Mouse (Mus musculus) embryonic facial prominence, embryonic 14.5 days (tissue): ENCODE results near the gene Sv2a. TPM values are rescaled to one million over a fixed set of nuclear protein-coding genes. Genes with fewer than 3 reads are reported as not detected.

ENCODE experiments used
- ATAC-seq: fragments of 200-750 bp; cut with Nextera tagmentation; 2 replicates; pipeline ENCODE4 v1.8.0; 2017; ENCODE audit warnings: low read depth, moderate number of reproducible peaks, moderate TSS enrichment
- DNase-seq: peaks from one replicate; pipeline ENCODE4 v3.0.0-alpha.2; 2015; ENCODE audit warnings: low spot score
- H3K27ac ChIP-seq: fragments of 300-500 bp; sonication (generic); replicated peaks from 2 replicates; pipeline ENCODE4 v1.5.1; 2014; ENCODE audit warnings: low read depth, mild to moderate bottlenecking, low read length, moderate library complexity
- H3K27me3 ChIP-seq: fragments of 300-500 bp; sonication (generic); replicated peaks from 2 replicates; pipeline ENCODE4 v1.6.1; 2014; ENCODE audit warnings: low read length; ENCODE audit not compliant: control insufficient read depth, insufficient read depth
- H3K36me3 ChIP-seq: fragments of 300-500 bp; sonication (generic); 2 replicates; pipeline ENCODE4 v1.6.1; 2014; ENCODE audit warnings: low read length, mixed read lengths; ENCODE audit not compliant: control insufficient read depth, insufficient read depth
- H3K4me1 ChIP-seq: fragments of 300-500 bp; sonication (generic); 2 replicates; pipeline ENCODE4 v1.6.1; 2014; ENCODE audit warnings: antibody characterized with exemption, low read length; ENCODE audit not compliant: control insufficient read depth, insufficient read depth
- H3K4me2 ChIP-seq: fragments of 300-500 bp; sonication (generic); 2 replicates; pipeline ENCODE4 v1.6.1; 2014; ENCODE audit warnings: low read depth, mild to moderate bottlenecking, low read length, moderate library complexity, mixed read lengths
- H3K4me3 ChIP-seq: fragments of 300-500 bp; sonication (generic); 2 replicates; pipeline ENCODE4 v1.5.1; 2014; ENCODE audit warnings: low read depth, mild to moderate bottlenecking, low read length
- H3K9ac ChIP-seq: fragments of 300-500 bp; sonication (generic); 2 replicates; pipeline ENCODE4 v1.6.1; 2014; ENCODE audit warnings: low read depth, mild to moderate bottlenecking, low read length, moderate library complexity, mixed read lengths
- H3K9me3 ChIP-seq: fragments of 300-500 bp; sonication (generic); 2 replicates; pipeline ENCODE4 v1.6.1; 2016; ENCODE audit warnings: low read length; ENCODE audit not compliant: control insufficient read depth
- WGBS: fragments of 180-500 bp; shearing (Covaris S2); extraction: QIAGEN DNeasy Blood & Tissue Kit; methylation state at CpG from one replicate; pipeline ENCODE4 v1.1.7; 2014; 5-methylcytosine and 5-hydroxymethylcytosine counted together
- microRNA-seq: library from miRNA; unstranded; fragments of <30 nt; microRNA quantifications from one replicate; pipeline ENCODE4, GENCODE M21; 2016; ENCODE audit warnings: borderline number of aligned reads
- polyA plus RNA-seq: library from polyadenylated mRNA; unstranded; fragments of >200 nt; fragmentation: Nextera tagmentation; extraction: Ambion mirVana; gene quantifications from 2 replicates; pipeline ENCODE4 v1.2.1, GENCODE M21; 2014

The Sv2a gene
- polyA plus RNA-seq, 1 experiment from 2014 or later, result 4.4 TPM

DNA sequence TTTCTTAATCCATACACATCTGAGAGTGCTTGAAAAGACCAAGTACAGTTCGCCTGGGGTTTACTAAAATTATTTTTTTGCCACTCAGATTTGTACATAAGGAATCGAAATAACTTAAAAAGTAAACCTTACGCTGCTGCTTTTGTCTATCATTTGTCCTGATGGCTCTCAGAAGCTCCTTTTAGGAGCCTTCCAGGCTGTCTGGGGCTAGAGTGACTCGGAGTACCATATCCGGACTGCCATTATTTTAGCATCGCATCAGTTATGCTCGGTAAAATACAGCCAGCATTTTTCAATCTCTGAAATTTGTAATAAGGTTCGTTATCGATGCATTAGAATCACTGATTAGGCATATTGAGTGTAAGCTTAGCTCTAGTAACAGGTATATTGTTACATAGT, 59.8 kb downstream of the Sv2a start:
- DNase-seq, result no peak
- Histone ChIP-seq H3K27ac (peak overlapping the region; percentile 95), H3K9me3 (no peaks in the 10 kb centered on the region), H3K27me3 (no peaks in the 10 kb centered on the region), H3K4me3 (peak overlapping the region; percentile 29), H3K4me2 (peak overlapping the region; percentile 52), H3K36me3 (no peaks in the 10 kb centered on the region), H3K4me1 (peaks cover 29% of the 10 kb centered on the region), H3K9ac (peak overlapping the region; percentile 62)
- WGBS, result 78% methylated on average over 9 of the region's 9 CpGs
- no peak for ATAC-seq

DNA sequence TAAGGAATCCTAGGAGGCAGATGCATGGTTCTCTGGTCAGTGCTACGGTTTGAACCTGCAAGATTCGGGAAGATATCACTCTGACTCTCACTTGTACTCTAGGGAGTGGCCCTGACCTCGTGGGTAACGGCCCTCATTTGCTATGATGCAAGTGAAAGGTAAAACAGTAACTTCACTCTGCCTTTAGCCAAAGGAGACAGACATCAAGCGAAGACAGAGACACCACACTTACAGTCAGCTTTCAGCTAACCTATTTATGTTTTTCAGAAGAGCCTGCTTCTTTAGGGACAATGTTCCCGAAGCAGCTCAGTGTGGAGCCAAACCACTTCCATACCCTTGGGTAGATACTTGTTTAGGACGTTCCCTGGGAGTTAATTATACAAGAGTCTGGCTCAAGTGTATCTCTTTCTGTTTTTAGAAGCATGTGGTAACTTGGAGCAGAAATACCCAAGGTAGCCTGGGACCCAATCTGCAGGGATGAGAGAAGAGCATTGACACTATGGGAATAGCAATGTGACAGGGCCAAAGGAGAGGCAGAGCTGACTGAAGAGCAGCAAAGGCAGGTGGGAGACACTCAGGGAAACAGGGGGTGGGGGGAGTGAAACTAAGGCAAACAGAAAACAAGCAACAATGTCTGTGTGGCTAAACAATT, 63.1 kb downstream of the Sv2a start:
- peak overlapping the region; percentile 74 for H3K4me2 ChIP-seq
- peak overlapping the region; percentile 98 for H3K27ac ChIP-seq
- H3K36me3 ChIP-seq, result no peaks in the 10 kb centered on the region
- no peak for ATAC-seq
- H3K9me3 ChIP-seq, result no peaks in the 10 kb centered on the region
- peak overlapping the region; percentile 54; the same call in 1 of the 2 replicates for H3K4me3 ChIP-seq
- peaks cover 21% of the 10 kb centered on the region for H3K4me1 ChIP-seq
- DNase-seq, result no peak
- peak overlapping the region; percentile 82 for H3K9ac ChIP-seq
- WGBS, result 78% methylated on average over 7 of the region's 7 CpGs
- H3K27me3 ChIP-seq, result no peaks in the 10 kb centered on the region

Small RNA genes within 50 kb of the gene (microRNA-seq; reads per million reads assigned to microRNA genes)
- gene Gm44492 (not detected), gene Gm47311 (not detected)

Other genes with a start within 250 kb of the Sv2a start
- 40.5 and 43.2 TPM in 2 replicates for gene Plekho1, start 185.2 kb upstream of the Sv2a start, polyA plus RNA-seq
- 24.4 and 25.7 TPM in 2 replicates for gene Vps45, start 122.7 kb upstream of the Sv2a start, polyA plus RNA-seq
- 17.6 and 20.0 TPM in 2 replicates for gene Otud7b, start 76.6 kb upstream of the Sv2a start, polyA plus RNA-seq
- 19.7 and 24.6 TPM in 2 replicates for gene Mtmr11, start 19.1 kb upstream of the Sv2a start, polyA plus RNA-seq
- 152 and 158 TPM in 2 replicates for gene Sf3b4, start 8.8 kb upstream of the Sv2a start, polyA plus RNA-seq
- gene Bola1, start 38.6 kb downstream of the Sv2a start, polyA plus RNA-seq, result 47.5 and 55.7 TPM in 2 replicates
- 0.72 and 0.78 TPM in 2 replicates for gene Hist2h2ab, start 38.7 kb downstream of the Sv2a start, polyA plus RNA-seq
- gene Hist2h2ac, start 39.7 kb downstream of the Sv2a start, polyA plus RNA-seq, result 8.4 and 10.0 TPM in 2 replicates
- 7.8 and 8.8 TPM in 2 replicates for gene Hist2h2be, start 40.0 kb downstream of the Sv2a start, polyA plus RNA-seq
- 5.2 and 5.3 TPM in 2 replicates for gene Hist2h3c2, start 58.0 kb downstream of the Sv2a start, polyA plus RNA-seq
- gene Hist2h2aa2, start 59.1 kb downstream of the Sv2a start, polyA plus RNA-seq, result 46.9 and 57.6 TPM in 2 replicates
- 19.8 and 22.0 TPM in 2 replicates for gene Hist2h2aa1, start 64.3 kb downstream of the Sv2a start, polyA plus RNA-seq
- 0.48 TPM in 1 of 2 replicates, not detected in the other for gene Hist2h3c1, start 65.5 kb downstream of the Sv2a start, polyA plus RNA-seq
- gene Hist2h4, start 82.2 kb downstream of the Sv2a start, polyA plus RNA-seq, result 6.9 TPM in 2 replicates
- gene Hist2h3b, start 87.5 kb downstream of the Sv2a start, polyA plus RNA-seq, result 44.3 and 57.8 TPM in 2 replicates
- gene Hist2h2bb, start 88.6 kb downstream of the Sv2a start, polyA plus RNA-seq, result 8.9 and 12.7 TPM in 2 replicates
- 4.0 and 5.3 TPM in 2 replicates for gene Fcgr1, start 112.8 kb downstream of the Sv2a start, polyA plus RNA-seq